Mouse (Mus musculus): ENCODE measurements at regions not wholly inside any gene's neighbourhood (a gene's known extent, or its start where the extent isn't known, plus 50 kb on each side); places are given as distances from the start of the nearest gene placed in this dataset.
A peak's percentile ranks its signal among the peaks of the same experiment; 100 is the strongest.

- no peak overlapping the region for H3K4me3 ChIP-seq (replicated peaks; ENCODE audit: insufficient read depth, low read depth, low read length)
- no peaks in the 10 kb centered on the region for H3K27me3 ChIP-seq (ENCODE audit: control insufficient read depth, insufficient read depth, low read length)
- H3K27ac ChIP-seq (ENCODE audit: insufficient read depth, low read length), result no peak overlapping the region
- TF ChIP-seq POLR2A (IDR thresholded peaks at IDR 0.05; ENCODE audit: borderline replicate concordance, insufficient read depth, low read length) (no peak), CTCF (IDR thresholded peaks at IDR 0.05; ENCODE audit: borderline replicate concordance, insufficient read depth, low read depth, low read length) (no peak)
- no peaks in the 10 kb centered on the region for H3K4me1 ChIP-seq (ENCODE audit: control insufficient read depth, insufficient read depth, low read length)
- DNase-seq, result no peak
- WGBS, result 94% methylated on average over 3 of the region's 3 CpGs
Measured at GRCm38 (mm10) chr2:74930702-74931101, 105.1 kb downstream of the Mtx2 start.

GRCm38 (mm10) chr2:74933190-74933589 is 107.6 kb downstream of the Mtx2 start:
- TF ChIP-seq CTCF (IDR thresholded peaks at IDR 0.05; ENCODE audit: borderline replicate concordance, insufficient read depth, low read depth, low read length) (no peak), POLR2A (IDR thresholded peaks at IDR 0.05; ENCODE audit: borderline replicate concordance, insufficient read depth, low read length) (no peak)
- Histone ChIP-seq H3K27me3 (ENCODE audit: control insufficient read depth, insufficient read depth, low read length) (no peaks in the 10 kb centered on the region), H3K27ac (ENCODE audit: insufficient read depth, low read length) (no peak overlapping the region), H3K4me3 (replicated peaks; ENCODE audit: insufficient read depth, low read depth, low read length) (no peak overlapping the region), H3K4me1 (ENCODE audit: control insufficient read depth, insufficient read depth, low read length) (no peaks in the 10 kb centered on the region)
- 16% methylated on average over 8 of the region's 8 CpGs for WGBS
- no peak for DNase-seq

DNA sequence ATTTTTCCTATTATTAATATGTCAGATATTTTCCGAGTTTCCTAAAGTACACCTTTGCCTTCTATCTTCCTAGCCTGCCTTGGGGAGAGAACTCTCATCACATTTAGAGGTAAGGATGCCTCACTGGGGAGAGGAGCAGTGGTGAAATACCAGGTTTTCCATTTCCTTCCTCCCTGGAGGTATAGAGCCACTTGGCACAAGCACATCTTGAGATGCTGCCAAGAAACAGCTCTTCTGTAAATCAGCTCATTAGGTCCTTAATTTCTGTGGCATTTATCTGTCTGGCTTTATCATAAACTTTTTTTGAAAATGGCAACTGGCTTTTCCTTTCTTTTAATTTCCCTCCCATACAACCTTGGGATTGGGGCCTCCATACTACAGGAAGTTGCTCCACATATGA is 108.2 kb downstream of the Mtx2 start:
- DNase-seq, result peak in 1 of 2 experiments; percentile 25
- no peaks in the 10 kb centered on the region for H3K27me3 ChIP-seq (ENCODE audit: control insufficient read depth, insufficient read depth, low read length)
- H3K4me3 ChIP-seq (replicated peaks; ENCODE audit: insufficient read depth, low read depth, low read length), result no peak overlapping the region
- WGBS, result 62% methylated on average over 1 of the region's 1 CpGs
- TF ChIP-seq POLR2A (IDR thresholded peaks at IDR 0.05; ENCODE audit: borderline replicate concordance, insufficient read depth, low read length) (no peak), CTCF (IDR thresholded peaks at IDR 0.05; ENCODE audit: borderline replicate concordance, insufficient read depth, low read depth, low read length) (no peak)
- no peak overlapping the region for H3K27ac ChIP-seq (ENCODE audit: insufficient read depth, low read length)
- H3K4me1 ChIP-seq (ENCODE audit: control insufficient read depth, insufficient read depth, low read length), result no peaks in the 10 kb centered on the region

DNA sequence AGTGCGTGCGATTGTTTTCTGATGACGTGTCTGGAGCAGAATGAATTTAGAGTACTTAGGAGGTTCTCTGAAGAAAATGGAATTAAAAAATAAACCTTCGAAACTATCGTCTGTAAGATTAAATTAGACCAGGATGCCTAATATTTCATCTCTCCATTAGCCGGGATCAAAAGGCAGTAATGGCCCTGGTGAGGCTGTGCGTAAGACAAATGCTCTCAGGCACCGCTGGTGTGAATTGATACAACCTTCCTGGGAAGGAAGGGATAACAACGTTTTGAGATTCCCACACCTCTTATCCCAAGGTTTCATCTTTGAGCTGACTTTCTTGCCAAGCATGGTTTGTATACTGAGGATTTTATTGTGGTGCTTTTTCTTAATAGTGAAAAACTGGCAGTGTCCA is 113.1 kb downstream of the Mtx2 start:
- no peak for TF ChIP-seq CTCF (IDR thresholded peaks at IDR 0.05; ENCODE audit: borderline replicate concordance, insufficient read depth, low read depth, low read length)
- TF ChIP-seq POLR2A (IDR thresholded peaks at IDR 0.05; ENCODE audit: borderline replicate concordance, insufficient read depth, low read length), result no peak
- no peak for DNase-seq
- Histone ChIP-seq H3K27ac (ENCODE audit: insufficient read depth, low read length) (no peak overlapping the region), H3K27me3 (ENCODE audit: control insufficient read depth, insufficient read depth, low read length) (no peaks in the 10 kb centered on the region), H3K4me3 (replicated peaks; ENCODE audit: insufficient read depth, low read depth, low read length) (no peak overlapping the region), H3K4me1 (ENCODE audit: control insufficient read depth, insufficient read depth, low read length) (no peaks in the 10 kb centered on the region)
- 90% methylated on average over 9 of the region's 9 CpGs for WGBS

DNA sequence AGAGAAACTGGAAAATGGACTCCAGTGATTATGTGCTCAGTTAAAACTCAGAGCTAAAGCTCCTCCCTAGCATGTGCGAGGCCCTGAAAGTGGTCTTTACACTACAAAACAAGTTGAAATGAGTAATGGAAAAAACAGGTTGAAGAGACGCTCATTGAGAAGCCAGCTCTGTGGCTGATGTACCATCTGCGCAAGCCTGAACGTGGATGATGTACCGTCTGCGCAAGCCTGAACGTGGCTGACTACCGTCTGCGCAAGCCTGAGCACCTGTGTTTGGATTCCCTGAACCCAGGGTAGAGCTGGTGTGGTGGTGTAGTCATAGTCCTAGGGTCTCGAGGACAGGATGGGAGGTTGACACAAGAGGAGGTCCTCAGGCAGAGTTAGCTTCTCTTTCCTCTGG is 116.4 kb downstream of the Mtx2 start:
- no peak for DNase-seq
- Histone ChIP-seq H3K27me3 (ENCODE audit: control insufficient read depth, insufficient read depth, low read length) (no peaks in the 10 kb centered on the region), H3K27ac (ENCODE audit: insufficient read depth, low read length) (no peak overlapping the region), H3K4me3 (replicated peaks; ENCODE audit: insufficient read depth, low read depth, low read length) (no peak overlapping the region), H3K4me1 (ENCODE audit: control insufficient read depth, insufficient read depth, low read length) (no peaks in the 10 kb centered on the region)
- WGBS, result 96% methylated on average over 10 of the region's 10 CpGs
- TF ChIP-seq CTCF (IDR thresholded peaks at IDR 0.05; ENCODE audit: borderline replicate concordance, insufficient read depth, low read depth, low read length) (no peak), POLR2A (IDR thresholded peaks at IDR 0.05; ENCODE audit: borderline replicate concordance, insufficient read depth, low read length) (no peak)

- DNase-seq, result no peak
- H3K27ac ChIP-seq (ENCODE audit: insufficient read depth, low read length), result no peak overlapping the region
- TF ChIP-seq POLR2A (IDR thresholded peaks at IDR 0.05; ENCODE audit: borderline replicate concordance, insufficient read depth, low read length), result no peak
- no peaks in the 10 kb centered on the region for H3K4me1 ChIP-seq (ENCODE audit: control insufficient read depth, insufficient read depth, low read length)
- no peaks in the 10 kb centered on the region for H3K27me3 ChIP-seq (ENCODE audit: control insufficient read depth, insufficient read depth, low read length)
- WGBS, result 25% methylated on average over 6 of the region's 6 CpGs
- no peak overlapping the region for H3K4me3 ChIP-seq (replicated peaks; ENCODE audit: insufficient read depth, low read depth, low read length)
Measured at GRCm38 (mm10) chr2:74942611-74943198, 117.1 kb downstream of the Mtx2 start.

GRCm38 (mm10) chr2:74945185-74945749 is 119.7 kb downstream of the Mtx2 start:
- 97% methylated on average over 7 of the region's 7 CpGs for WGBS
- DNase-seq, result no peak
- Histone ChIP-seq H3K4me3 (replicated peaks; ENCODE audit: insufficient read depth, low read depth, low read length) (no peak overlapping the region), H3K4me1 (ENCODE audit: control insufficient read depth, insufficient read depth, low read length) (no peaks in the 10 kb centered on the region), H3K27me3 (ENCODE audit: control insufficient read depth, insufficient read depth, low read length) (no peaks in the 10 kb centered on the region), H3K27ac (ENCODE audit: insufficient read depth, low read length) (no peak overlapping the region)
- no peak for TF ChIP-seq POLR2A (IDR thresholded peaks at IDR 0.05; ENCODE audit: borderline replicate concordance, insufficient read depth, low read length)
- no peak for TF ChIP-seq CTCF (IDR thresholded peaks at IDR 0.05; ENCODE audit: borderline replicate concordance, insufficient read depth, low read depth, low read length)

GRCm38 (mm10) chr2:74951401-74952260 is 126.0 kb downstream of the Mtx2 start:
- Histone ChIP-seq H3K27me3 (ENCODE audit: control insufficient read depth, insufficient read depth, low read length) (no peaks in the 10 kb centered on the region), H3K27ac (ENCODE audit: insufficient read depth, low read length) (no peak overlapping the region), H3K4me3 (replicated peaks; ENCODE audit: insufficient read depth, low read depth, low read length) (no peak overlapping the region), H3K4me1 (ENCODE audit: control insufficient read depth, insufficient read depth, low read length) (no peaks in the 10 kb centered on the region)
- DNase-seq, result no peak
- WGBS, result 74% methylated on average over 12 of the region's 12 CpGs
- TF ChIP-seq CTCF (IDR thresholded peaks at IDR 0.05; ENCODE audit: borderline replicate concordance, insufficient read depth, low read depth, low read length) (no peak), POLR2A (IDR thresholded peaks at IDR 0.05; ENCODE audit: borderline replicate concordance, insufficient read depth, low read length) (no peak)
